Mouse (Mus musculus) intestine, embryonic 16.5 days (tissue): Measurements from ENCODE around the gene Hsd17b14. TPM values are rescaled to one million over a fixed set of nuclear protein-coding genes. Genes with fewer than 3 reads are reported as not detected.
A peak's percentile ranks its signal among the peaks of the same experiment; 100 is the strongest.

Source experiments
- ATAC-seq: fragments of 200-750 bp; cut with Nextera tagmentation; 2 replicates; pipeline ENCODE4 v1.8.0; 2017; ENCODE audit warnings: moderate TSS enrichment, moderate library complexity
- H3K27ac ChIP-seq: fragments of 300-500 bp; sonication (generic); 2 replicates; pipeline ENCODE4 v1.5.1; 2014; ENCODE audit warnings: mild to moderate bottlenecking, low read length
- H3K27me3 ChIP-seq: fragments of 300-500 bp; sonication (generic); replicated peaks from 2 replicates; pipeline ENCODE4 v1.6.1; 2014; ENCODE audit warnings: low read length, control low read depth, mixed read lengths; ENCODE audit not compliant: control insufficient read depth, insufficient read depth
- H3K36me3 ChIP-seq: fragments of 300-500 bp; sonication (generic); 2 replicates; pipeline ENCODE4 v1.6.1; 2014; ENCODE audit warnings: low read length, control low read depth; ENCODE audit not compliant: control insufficient read depth, insufficient read depth
- H3K4me1 ChIP-seq: fragments of 300-500 bp; sonication (generic); 2 replicates; pipeline ENCODE4 v1.6.1; 2014; ENCODE audit warnings: low read length, control low read depth, mixed read lengths; ENCODE audit not compliant: control insufficient read depth, insufficient read depth
- H3K4me2 ChIP-seq: fragments of 300-500 bp; sonication (generic); 2 replicates; pipeline ENCODE4 v1.6.1; 2014; ENCODE audit warnings: low read depth, low read length, control low read depth
- H3K4me3 ChIP-seq: fragments of 300-500 bp; sonication (generic); 2 replicates; pipeline ENCODE4 v1.5.1; 2014; ENCODE audit warnings: mild to moderate bottlenecking, low read length
- H3K9ac ChIP-seq: fragments of 300-500 bp; sonication (generic); 2 replicates; pipeline ENCODE4 v1.6.1; 2014; ENCODE audit warnings: low read depth, low read length
- H3K9me3 ChIP-seq: fragments of 300-500 bp; sonication (generic); 2 replicates; pipeline ENCODE4 v1.6.1; 2016; ENCODE audit warnings: low read length, control low read depth; ENCODE audit not compliant: control insufficient read depth
- WGBS: fragments of 180-500 bp; shearing (Covaris S2); extraction: QIAGEN DNeasy Blood & Tissue Kit; methylation state at CpG from one replicate; pipeline ENCODE4 v1.1.7; 2014; 5-methylcytosine and 5-hydroxymethylcytosine counted together
- polyA plus RNA-seq: library from polyadenylated mRNA; unstranded; fragments of >200 nt; fragmentation: Nextera tagmentation; extraction: Ambion mirVana; gene quantifications from 2 replicates; pipeline ENCODE4 v1.2.1, GENCODE M21; 2015

The Hsd17b14 gene
- polyA plus RNA-seq, 1 experiment from 2014 or later, result 3.3 TPM

GRCm38 (mm10) chr7:45609511-45609910 lies 54.8 kb downstream of the Hsd17b14 start:
- H3K27me3 ChIP-seq, result no peaks in the 10 kb centered on the region
- ATAC-seq, result no peak
- no peak overlapping the region for H3K27ac ChIP-seq
- H3K4me1 ChIP-seq, result no peaks in the 10 kb centered on the region
- H3K9ac ChIP-seq, result no peak overlapping the region
- 70% methylated on average over 1 of the region's 1 CpGs for WGBS
- no peaks in the 10 kb centered on the region for H3K36me3 ChIP-seq
- no peak overlapping the region for H3K4me3 ChIP-seq
- no peak overlapping the region for H3K4me2 ChIP-seq
- H3K9me3 ChIP-seq, result no peaks in the 10 kb centered on the region

GRCm38 (mm10) chr7:45616277-45616676 lies 61.6 kb downstream of the Hsd17b14 start:
- ATAC-seq, result no peak; the same call in 1 of the 2 replicates
- Histone ChIP-seq H3K4me3 (no peak overlapping the region), H3K36me3 (no peaks in the 10 kb centered on the region), H3K9me3 (no peaks in the 10 kb centered on the region), H3K9ac (no peak overlapping the region), H3K27ac (no peak overlapping the region), H3K27me3 (peaks cover 20% of the 10 kb centered on the region), H3K4me2 (no peak overlapping the region), H3K4me1 (peaks cover 3% of the 10 kb centered on the region; the same call in 1 of the 2 replicates)
- 45% methylated on average over 6 of the region's 6 CpGs for WGBS

- H3K9me3 ChIP-seq, result no peaks in the 10 kb centered on the region
- peak within 1 kb of the TSS; percentile 17 for H3K4me3 ChIP-seq
- ATAC-seq, result peak; percentile 71
- H3K4me1 ChIP-seq, result peaks cover 3% of the 10 kb centered on the region; the same call in 1 of the 2 replicates
- no peaks in the 10 kb centered on the region for H3K36me3 ChIP-seq
- no peak within 1 kb of the TSS for H3K27ac ChIP-seq
- H3K9ac ChIP-seq, result 0 out of 2 replicates have a peak within 1 kb of the TSS, but pooled peaks have one; percentile 15
- WGBS, result 6% methylated on average over 29 of the region's 31 CpGs
- peak within 1 kb of the TSS; percentile 34 for H3K4me2 ChIP-seq
- peaks cover 20% of the 10 kb centered on the region for H3K27me3 ChIP-seq
These were observed 62.5 kb downstream of the Hsd17b14 start, which contains the start of gene Fut1 for GRCm38 (mm10) chr7:45617042-45617695. TSS of gene Fut1 (plus strand) at chr7:45617289.

Other genes starting within 250 kb of the Hsd17b14 start
- 33.4 and 36.3 TPM in 2 replicates for gene Trpm4, start 221.1 kb upstream of the Hsd17b14 start, polyA plus RNA-seq
- gene Hrc, start 219.6 kb upstream of the Hsd17b14 start, polyA plus RNA-seq, result 0.86 and 1.4 TPM in 2 replicates
- 10.3 and 12.0 TPM in 2 replicates for gene Ppfia3, start 187.9 kb upstream of the Hsd17b14 start, polyA plus RNA-seq
- gene Lin7b, start 184.3 kb upstream of the Hsd17b14 start, polyA plus RNA-seq, result 1.2 and 2.7 TPM in 2 replicates
- gene Snrnp70, start 159.2 kb upstream of the Hsd17b14 start, polyA plus RNA-seq, result 139 and 150 TPM in 2 replicates
- gene Kcna7, start 149.2 kb upstream of the Hsd17b14 start, polyA plus RNA-seq, result 0.11 TPM in 1 of 2 replicates, not detected in the other
- gene Ntf5, start 141.2 kb upstream of the Hsd17b14 start, polyA plus RNA-seq, result 1.4 and 1.8 TPM in 2 replicates
- 0.28 TPM in 1 of 2 replicates, not detected in the other for gene Lhb, start 134.1 kb upstream of the Hsd17b14 start, polyA plus RNA-seq
- 49.4 and 53.1 TPM in 2 replicates for gene Gys1, start 120.0 kb upstream of the Hsd17b14 start, polyA plus RNA-seq
- 121 and 134 TPM in 2 replicates for gene Ruvbl2, start 116.8 kb upstream of the Hsd17b14 start, polyA plus RNA-seq
- gene Ftl1, start 95.0 kb upstream of the Hsd17b14 start, polyA plus RNA-seq, result 7,117 and 7,555 TPM in 2 replicates
- gene Bax, start 88.0 kb upstream of the Hsd17b14 start, polyA plus RNA-seq, result 178 and 185 TPM in 2 replicates
- gene Tulp2, start 73.0 kb upstream of the Hsd17b14 start, polyA plus RNA-seq, result 0.78 and 0.93 TPM in 2 replicates
- gene Gm45808, start 68.1 kb upstream of the Hsd17b14 start, polyA plus RNA-seq, result not detected in 2 replicates
- gene Dhdh, start 66.1 kb upstream of the Hsd17b14 start, polyA plus RNA-seq, result 1.9 and 2.2 TPM in 2 replicates
- gene Nucb1, start 44.5 kb upstream of the Hsd17b14 start, polyA plus RNA-seq, result 251 and 266 TPM in 2 replicates
- gene Ppp1r15a, start 28.6 kb upstream of the Hsd17b14 start, polyA plus RNA-seq, result 17.3 and 19.1 TPM in 2 replicates
- gene Plekha4, start 28.6 kb upstream of the Hsd17b14 start, polyA plus RNA-seq, result 1.4 and 1.6 TPM in 2 replicates
- gene Bcat2, start 15.3 kb downstream of the Hsd17b14 start, polyA plus RNA-seq, result 59.9 and 65.4 TPM in 2 replicates
- 0.23 TPM in 1 of 2 replicates, not detected in the other for gene Fgf21, start 60.6 kb downstream of the Hsd17b14 start, polyA plus RNA-seq
- 0.48 and 0.61 TPM in 2 replicates for gene Fut1, start 62.4 kb downstream of the Hsd17b14 start, polyA plus RNA-seq
- gene Izumo1, start 66.9 kb downstream of the Hsd17b14 start, polyA plus RNA-seq, result 0.07 and 0.15 TPM in 2 replicates
- gene Rasip1, start 72.6 kb downstream of the Hsd17b14 start, polyA plus RNA-seq, result 3.4 and 4.4 TPM in 2 replicates
- gene Mamstr, start 85.1 kb downstream of the Hsd17b14 start, polyA plus RNA-seq, result 5.0 and 6.3 TPM in 2 replicates
- gene Fut2, start 111.5 kb downstream of the Hsd17b14 start, polyA plus RNA-seq, result 18.4 and 21.7 TPM in 2 replicates
- gene Ntn5, start 129.1 kb downstream of the Hsd17b14 start, polyA plus RNA-seq, result 0.34 and 0.53 TPM in 2 replicates
- 1.9 and 2.7 TPM in 2 replicates for gene Sec1, start 139.5 kb downstream of the Hsd17b14 start, polyA plus RNA-seq
- gene Car11, start 144.9 kb downstream of the Hsd17b14 start, polyA plus RNA-seq, result 4.1 and 5.3 TPM in 2 replicates
- 2.3 and 3.2 TPM in 2 replicates for gene Dbp, start 150.2 kb downstream of the Hsd17b14 start, polyA plus RNA-seq
- 1,070 and 1,157 TPM in 2 replicates for gene Rpl18, start 160.6 kb downstream of the Hsd17b14 start, polyA plus RNA-seq
- 55.6 and 59.2 TPM in 2 replicates for gene Sphk2, start 163.1 kb downstream of the Hsd17b14 start, polyA plus RNA-seq
- gene Fam83e, start 166.3 kb downstream of the Hsd17b14 start, polyA plus RNA-seq, result 30.9 and 34.2 TPM in 2 replicates
- gene Spaca4, start 170.9 kb downstream of the Hsd17b14 start, polyA plus RNA-seq, result 0.86 and 1.0 TPM in 2 replicates
- 0.47 and 0.51 TPM in 2 replicates for gene Lmtk3, start 228.8 kb downstream of the Hsd17b14 start, polyA plus RNA-seq
- gene Sult2b1, start 229.8 kb downstream of the Hsd17b14 start, polyA plus RNA-seq, result 3.9 and 4.8 TPM in 2 replicates